Mouse (Mus musculus): ENCODE results near the gene Akna.

- TF ChIP-seq CTCF (IDR thresholded peaks at IDR 0.05; ENCODE audit: low read depth) (peak; percentile 86), EP300 (IDR thresholded peaks at IDR 0.05; ENCODE audit: low read depth) (no peak)
Observed at GRCm38 (mm10) chr4:63408649-63409048, 5.5 kb upstream of the Akna start.
